Mouse (Mus musculus) lung, postnatal 0 days (tissue): ENCODE results near the gene Vps8. TPM values are rescaled to one million over a fixed set of nuclear protein-coding genes. Genes with fewer than 3 reads are reported as not detected.
A peak's percentile ranks its signal among the peaks of the same experiment; 100 is the strongest.

Source experiments
- ATAC-seq: fragments of 200-750 bp; cut with Nextera tagmentation; 2 replicates; pipeline ENCODE4 v1.8.0; 2017; ENCODE audit warnings: moderate library complexity
- DNase-seq: peaks from one replicate; pipeline ENCODE4 v3.0.0-alpha.2; 2016; ENCODE audit warnings: low spot score
- H3K27ac ChIP-seq: fragments of 300-500 bp; sonication (generic); 2 replicates; pipeline ENCODE4 v1.5.1; 2014; ENCODE audit warnings: antibody characterized with exemption, mild to moderate bottlenecking, low read length, mixed read lengths
- H3K27me3 ChIP-seq: fragments of 300-500 bp; sonication (generic); replicated peaks from 2 replicates; pipeline ENCODE4 v1.6.1; 2014; ENCODE audit warnings: low read length, mixed read lengths; ENCODE audit not compliant: insufficient read depth
- H3K36me3 ChIP-seq: fragments of 300-500 bp; sonication (generic); 2 replicates; pipeline ENCODE4 v1.6.1; 2014; ENCODE audit warnings: low read length, mixed read lengths; ENCODE audit not compliant: insufficient read depth
- H3K4me1 ChIP-seq: fragments of 300-500 bp; sonication (generic); 2 replicates; pipeline ENCODE4 v1.6.1; 2014; ENCODE audit warnings: antibody characterized with exemption, low read depth, low read length, mixed read lengths; ENCODE audit not compliant: insufficient read depth
- H3K4me2 ChIP-seq: fragments of 300-500 bp; sonication (generic); replicated peaks from 2 replicates; pipeline ENCODE4 v1.6.1; 2014; ENCODE audit warnings: low read depth, mild to moderate bottlenecking, low read length, moderate library complexity, mixed read lengths
- H3K4me3 ChIP-seq: fragments of 300-500 bp; sonication (generic); 2 replicates; pipeline ENCODE4 v1.5.1; 2014; ENCODE audit warnings: low read depth, low read length
- H3K9ac ChIP-seq: fragments of 300-500 bp; sonication (generic); replicated peaks from 2 replicates; pipeline ENCODE4 v1.6.1; 2014; ENCODE audit warnings: low read depth, mild to moderate bottlenecking
- H3K9me3 ChIP-seq: fragments of 300-500 bp; sonication (generic); 2 replicates; pipeline ENCODE4 v1.6.1; 2016; ENCODE audit warnings: low read length, mixed read lengths
- CTCF ChIP-seq: IDR thresholded peaks from 2 replicates; pipeline ENCODE4 v1.5.1; 2016; ENCODE audit warnings: antibody characterized with exemption, mild to moderate bottlenecking
- EP300 ChIP-seq: IDR thresholded peaks from 2 replicates; pipeline ENCODE4 v1.6.1; 2016; ENCODE audit warnings: antibody characterized with exemption, mild to moderate bottlenecking, control low read depth
- WGBS: fragments of 180-500 bp; shearing (Covaris S2); extraction: QIAGEN DNeasy Blood & Tissue Kit; methylation state at CpG from one replicate; pipeline ENCODE4 v1.1.7; 2014; 5-methylcytosine and 5-hydroxymethylcytosine counted together
- polyA plus RNA-seq: library from polyadenylated mRNA; unstranded; fragments of >200 nt; fragmentation: Nextera tagmentation; extraction: Ambion mirVana; gene quantifications from 2 replicates; pipeline ENCODE4 v1.2.1, GENCODE M21; 2015

Gene Vps8
- polyA plus RNA-seq, 1 experiment from 2014 or later, result 9.3 TPM

DNA sequence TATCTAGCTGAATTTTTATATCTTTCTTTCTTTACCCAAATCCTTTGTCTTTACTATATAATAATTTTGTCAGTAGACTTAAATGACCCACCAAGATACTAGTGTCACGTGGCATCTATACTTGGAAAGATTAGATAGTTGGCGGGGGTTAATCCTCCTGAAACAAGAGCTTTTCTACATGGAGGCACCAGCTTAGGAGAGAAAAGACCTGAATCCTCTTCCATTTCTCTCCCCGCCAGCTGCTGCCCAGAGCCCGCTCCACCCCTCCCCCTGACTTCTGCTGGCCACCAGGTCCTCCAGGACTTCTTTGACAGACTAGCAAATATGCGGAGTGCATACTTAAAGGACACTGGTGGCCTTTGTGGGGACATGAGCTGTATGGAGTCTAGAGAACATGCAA, 124.5 kb downstream of the Vps8 start:
- Histone ChIP-seq H3K27me3 (no peaks in the 10 kb centered on the region), H3K4me1 (no peaks in the 10 kb centered on the region), H3K27ac (no peak overlapping the region), H3K4me2 (no peak overlapping the region), H3K36me3 (no peaks in the 10 kb centered on the region), H3K9ac (no peak overlapping the region), H3K9me3 (no peaks in the 10 kb centered on the region), H3K4me3 (no peak overlapping the region)
- 68% methylated on average over 5 of the region's 5 CpGs for WGBS
- DNase-seq (no peak), ATAC-seq (no peak)
- TF ChIP-seq CTCF, result no peak
- no peak for TF ChIP-seq EP300

DNA sequence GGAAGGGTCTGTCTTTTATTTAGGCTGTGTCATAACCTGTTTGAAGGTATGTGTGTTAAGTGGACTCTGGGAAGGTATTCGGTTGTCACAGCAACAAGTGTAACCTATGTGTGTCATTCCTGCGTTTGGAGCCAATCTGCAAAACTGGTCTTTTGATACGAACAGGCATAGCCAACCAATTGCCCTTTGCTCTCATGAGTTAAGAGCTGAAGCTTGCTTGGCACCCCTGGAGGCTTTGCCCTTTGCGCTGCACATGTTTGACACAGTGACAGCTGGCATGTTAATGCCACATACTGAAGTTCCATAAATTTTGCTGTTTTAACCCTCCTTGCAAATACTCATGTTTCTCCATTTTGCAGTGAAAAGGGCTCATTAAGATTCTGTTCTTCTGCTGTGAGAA, 126.8 kb downstream of the Vps8 start:
- ATAC-seq (no peak), DNase-seq (no peak)
- Histone ChIP-seq H3K4me3 (no peak overlapping the region), H3K27ac (no peak overlapping the region), H3K9me3 (no peaks in the 10 kb centered on the region), H3K4me1 (no peaks in the 10 kb centered on the region), H3K9ac (no peak overlapping the region), H3K4me2 (no peak overlapping the region), H3K36me3 (no peaks in the 10 kb centered on the region), H3K27me3 (no peaks in the 10 kb centered on the region)
- TF ChIP-seq EP300 (no peak), CTCF (no peak)
- WGBS, result 60% methylated on average over 4 of the region's 4 CpGs

DNA sequence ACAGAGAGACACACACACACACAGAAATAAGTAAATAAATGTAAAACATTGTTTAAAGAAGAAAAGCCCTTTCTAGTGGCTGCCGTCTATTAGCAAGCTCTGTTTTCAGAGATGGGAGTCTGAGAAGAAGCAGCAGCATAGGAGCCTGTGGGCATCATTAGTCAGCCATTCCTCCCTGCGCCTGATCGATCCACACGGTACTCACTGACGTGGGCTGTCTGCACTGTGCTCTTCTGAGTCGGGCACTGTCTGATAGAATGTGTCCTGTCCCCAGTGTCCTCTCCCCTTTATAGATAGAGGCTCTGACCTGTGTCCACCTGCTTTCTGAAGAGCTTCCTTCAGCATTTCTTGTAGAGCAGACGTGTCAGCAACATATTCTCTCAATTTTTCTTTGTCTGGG, 127.5 kb downstream of the Vps8 start:
- Histone ChIP-seq H3K9ac (no peak overlapping the region), H3K36me3 (no peaks in the 10 kb centered on the region), H3K27ac (no peak overlapping the region), H3K4me3 (no peak overlapping the region), H3K9me3 (no peaks in the 10 kb centered on the region), H3K4me1 (no peaks in the 10 kb centered on the region), H3K27me3 (no peaks in the 10 kb centered on the region), H3K4me2 (no peak overlapping the region)
- ATAC-seq (no peak), DNase-seq (no peak)
- 77% methylated on average over 7 of the region's 7 CpGs for WGBS
- TF ChIP-seq EP300 (no peak), CTCF (no peak)

DNA sequence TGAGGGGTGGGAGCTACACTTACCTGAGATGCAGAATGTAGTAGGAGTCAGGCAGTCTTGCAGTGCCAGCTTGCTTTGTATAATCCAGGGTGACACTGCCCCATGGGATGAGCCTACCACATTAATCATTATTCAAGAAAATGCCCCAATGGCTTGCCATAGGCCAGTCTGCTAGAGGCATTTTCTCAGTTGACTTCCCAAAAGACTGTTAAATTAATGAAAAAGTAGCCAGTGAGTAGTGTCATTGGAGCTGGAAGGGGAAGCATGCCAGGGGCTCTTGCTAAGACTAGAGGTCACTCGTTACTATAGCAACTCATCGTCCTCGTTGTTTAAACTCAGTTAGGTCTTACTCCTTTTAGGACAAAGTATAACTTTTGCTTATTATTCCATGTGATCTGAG, 130.6 kb downstream of the Vps8 start:
- no peak overlapping the region for H3K4me2 ChIP-seq
- no peak overlapping the region for H3K9ac ChIP-seq
- no peak for ATAC-seq
- no peak overlapping the region for H3K27ac ChIP-seq
- H3K36me3 ChIP-seq, result no peaks in the 10 kb centered on the region
- no peaks in the 10 kb centered on the region for H3K9me3 ChIP-seq
- no peak overlapping the region for H3K4me3 ChIP-seq
- DNase-seq, result no peak
- no peaks in the 10 kb centered on the region for H3K4me1 ChIP-seq
- H3K27me3 ChIP-seq, result no peaks in the 10 kb centered on the region
- TF ChIP-seq CTCF (no peak), EP300 (no peak)
- 68% methylated on average over 3 of the region's 3 CpGs for WGBS

DNA sequence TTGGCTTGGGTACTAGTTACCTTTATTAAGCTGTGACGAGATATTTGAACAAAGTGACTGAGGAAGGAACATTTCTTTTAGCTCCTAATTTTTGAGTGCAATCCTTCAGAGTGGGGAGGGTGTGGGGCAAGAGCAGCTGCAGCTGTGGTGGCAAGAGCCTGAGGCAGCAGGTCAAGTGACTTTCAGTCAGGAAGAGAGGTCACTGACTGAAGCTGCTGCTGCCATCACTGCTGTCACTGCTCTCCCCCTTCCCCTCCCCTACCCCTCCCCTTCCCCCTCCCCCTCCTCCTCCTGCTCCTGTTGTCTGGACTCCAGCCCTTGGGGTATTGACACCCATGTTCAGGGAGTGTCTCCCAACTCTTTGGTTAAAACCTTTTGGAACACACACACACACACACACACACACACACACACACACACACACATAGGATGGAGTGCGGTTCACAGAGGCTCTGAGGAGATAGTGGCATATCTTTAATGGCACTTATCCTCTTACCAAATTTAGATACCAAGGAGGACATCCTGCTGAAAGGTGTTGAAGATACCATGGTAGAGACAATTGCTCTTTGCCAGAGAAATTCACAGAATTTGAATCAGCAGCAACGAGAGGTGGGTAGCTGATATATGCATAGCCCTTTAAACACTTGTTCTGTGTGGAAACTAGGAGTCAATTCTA, 139.8 kb downstream of the Vps8 start:
- H3K9me3 ChIP-seq, result no peaks in the 10 kb centered on the region
- ATAC-seq, result peak; percentile 70
- peak; percentile 50 for DNase-seq
- H3K27me3 ChIP-seq, result no peaks in the 10 kb centered on the region
- TF ChIP-seq EP300, result no peak
- no peak overlapping the region for H3K4me3 ChIP-seq
- H3K27ac ChIP-seq, result no peak overlapping the region
- H3K9ac ChIP-seq, result no peak overlapping the region
- peaks cover 7% of the 10 kb centered on the region; the same call in 1 of the 2 replicates for H3K36me3 ChIP-seq
- no peaks in the 10 kb centered on the region for H3K4me1 ChIP-seq
- WGBS, result 73% methylated on average over 3 of the region's 3 CpGs
- H3K4me2 ChIP-seq, result no peak overlapping the region

DNA sequence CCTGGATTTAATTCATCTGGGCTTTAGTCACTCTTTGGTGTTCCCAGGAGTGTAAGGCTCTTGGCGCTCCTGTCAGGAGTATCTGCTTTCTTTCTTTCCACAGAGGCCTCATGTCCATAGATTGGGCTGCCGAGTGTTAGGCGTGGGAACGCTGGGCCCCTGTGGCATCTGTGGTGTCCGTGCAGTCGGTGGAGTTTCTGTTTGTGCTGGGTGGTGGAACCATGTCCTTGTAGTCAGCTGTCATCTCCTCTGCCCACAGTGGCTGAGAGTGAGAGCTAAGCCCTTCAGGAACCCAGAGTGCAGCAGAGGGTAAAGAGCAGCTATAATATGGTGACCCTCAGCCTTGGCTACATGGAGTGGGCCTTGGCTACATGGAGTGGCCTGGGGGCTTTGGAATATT, 140.4 kb downstream of the Vps8 start:
- Histone ChIP-seq H3K9ac (no peak overlapping the region), H3K4me3 (no peak overlapping the region), H3K27me3 (no peaks in the 10 kb centered on the region), H3K27ac (no peak overlapping the region), H3K36me3 (peaks cover 7% of the 10 kb centered on the region; the same call in 1 of the 2 replicates), H3K9me3 (no peaks in the 10 kb centered on the region), H3K4me2 (no peak overlapping the region), H3K4me1 (no peaks in the 10 kb centered on the region)
- no peak for TF ChIP-seq EP300
- TF ChIP-seq CTCF, result no peak
- ATAC-seq, result no peak
- no peak for DNase-seq
- WGBS, result 80% methylated on average over 6 of the region's 6 CpGs

DNA sequence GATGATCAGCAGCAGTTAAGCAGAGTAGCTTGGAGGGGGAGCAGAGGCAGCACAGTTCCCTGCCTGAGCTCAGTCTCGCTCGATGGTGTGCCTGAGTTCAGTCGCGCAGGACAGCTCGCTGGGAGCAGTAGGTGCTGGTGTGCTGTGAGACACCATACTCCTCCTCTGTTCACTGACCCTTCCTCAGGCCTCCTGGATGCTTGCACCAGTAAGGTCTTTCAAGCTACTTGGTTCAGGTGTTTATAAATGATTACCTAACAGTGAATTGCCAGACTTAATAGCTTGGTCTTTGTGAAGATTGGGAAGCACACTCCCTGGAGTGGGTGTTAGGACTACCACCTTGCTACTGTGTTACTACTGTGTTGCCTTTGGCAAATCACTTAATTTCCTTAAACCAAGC, 144.2 kb downstream of the Vps8 start:
- H3K4me3 ChIP-seq, result no peak overlapping the region
- H3K4me2 ChIP-seq, result no peak overlapping the region
- no peaks in the 10 kb centered on the region for H3K4me1 ChIP-seq
- H3K27ac ChIP-seq, result no peak overlapping the region
- ATAC-seq, result no peak
- no peaks in the 10 kb centered on the region for H3K36me3 ChIP-seq
- 88% methylated on average over 5 of the region's 5 CpGs for WGBS
- no peak overlapping the region for H3K9ac ChIP-seq
- no peaks in the 10 kb centered on the region for H3K9me3 ChIP-seq
- H3K27me3 ChIP-seq, result no peaks in the 10 kb centered on the region
- TF ChIP-seq EP300, result no peak
- no peak for DNase-seq
